Mouse (Mus musculus): Measurements from ENCODE around the gene Bag5. TPM values are rescaled to one million over a fixed set of nuclear protein-coding genes. Genes with fewer than 3 reads are reported as not detected.

The Bag5 gene
- polyA plus RNA-seq, 1 experiment from 2014 or later, result 72.9 TPM

DNA sequence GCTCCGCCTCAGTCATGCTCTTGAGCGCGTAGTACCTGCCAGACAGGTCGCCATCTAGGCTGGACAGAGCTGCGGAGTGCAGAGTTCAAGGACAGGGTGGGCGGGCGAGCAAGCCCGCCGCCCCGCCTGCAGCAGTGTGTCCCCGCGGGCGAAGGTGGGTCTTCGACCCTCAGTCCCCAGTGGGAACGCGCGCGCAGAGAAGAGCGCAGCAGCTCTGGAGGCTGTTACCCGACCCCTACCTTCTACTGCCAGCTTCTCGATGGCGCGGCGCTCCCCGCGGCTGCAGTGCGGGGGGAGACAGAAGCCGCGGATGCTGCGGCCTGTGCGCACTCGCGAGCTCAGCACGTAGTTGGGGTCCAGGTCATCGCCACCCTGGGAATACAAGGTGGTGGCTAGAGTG lies 42.1 kb downstream of the Bag5 start:
- peak overlapping the region; percentile 96 for H3K4me2 ChIP-seq (ENCODE audit: low read length)
- DNase-seq, result peak; percentile 65
- H3K9ac ChIP-seq (replicated peaks; ENCODE audit: low read length), result peak overlapping the region; percentile 95
- peak overlapping the region; percentile 88 for H3K4me3 ChIP-seq (replicated peaks; ENCODE audit: low read depth, low read length)
- H3K36me3 ChIP-seq (ENCODE audit: control insufficient read depth, insufficient read depth, low read length), result peaks cover 38% of the 10 kb centered on the region
- peak overlapping the region; percentile 94 for H3K27ac ChIP-seq (replicated peaks; ENCODE audit: low read depth, low read length)
- ATAC-seq (ENCODE audit: low FRiP score, low TSS enrichment), result 0 out of 2 replicates have a peak, but pooled peaks have one; percentile 1
- H3K9me3 ChIP-seq (ENCODE audit: control insufficient read depth, low read length), result no peaks in the 10 kb centered on the region
- under 1% methylated on average over 35 of the region's 35 CpGs for WGBS
- H3K4me1 ChIP-seq (ENCODE audit: control insufficient read depth, insufficient read depth, low read length), result peaks cover 23% of the 10 kb centered on the region
- no peaks in the 10 kb centered on the region; the same call in 1 of the 2 replicates for H3K27me3 ChIP-seq (ENCODE audit: control insufficient read depth, insufficient read depth, low read length)

DNA sequence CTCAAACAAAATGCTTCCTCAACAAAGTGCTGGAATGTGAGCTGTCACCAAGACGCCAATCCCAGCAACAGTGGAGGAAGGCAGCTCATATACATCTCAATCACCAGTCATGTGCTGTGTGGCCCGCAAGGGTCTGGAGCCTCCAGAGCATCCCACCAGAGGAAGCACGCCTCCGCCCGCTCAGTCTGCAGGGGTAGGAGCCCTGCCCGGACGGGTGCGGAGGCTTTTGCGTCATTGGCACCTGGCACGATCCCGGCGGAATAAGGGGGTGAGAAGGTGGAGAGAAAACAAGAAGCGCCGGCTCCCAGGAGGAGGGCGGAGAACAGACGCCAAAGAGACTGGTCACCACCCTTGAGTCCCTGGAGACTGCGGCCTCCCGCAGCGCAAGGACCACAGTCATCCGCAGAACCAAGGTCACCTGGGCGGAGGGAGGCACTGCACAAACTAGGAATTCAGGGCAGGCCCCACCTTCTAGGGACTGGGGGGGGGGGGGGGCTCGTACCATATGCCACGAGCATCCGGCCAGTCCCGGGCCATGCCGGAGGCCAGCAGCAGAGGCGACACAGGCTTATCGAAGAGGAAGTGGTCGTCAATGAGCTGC lies 42.6 kb downstream of the Bag5 start:
- Histone ChIP-seq H3K9ac (replicated peaks; ENCODE audit: low read length) (peak overlapping the region; percentile 95), H3K27ac (replicated peaks; ENCODE audit: low read depth, low read length) (peak overlapping the region; percentile 94), H3K4me1 (ENCODE audit: control insufficient read depth, insufficient read depth, low read length) (peaks cover 23% of the 10 kb centered on the region), H3K4me2 (ENCODE audit: low read length) (peak overlapping the region; percentile 96), H3K9me3 (ENCODE audit: control insufficient read depth, low read length) (no peaks in the 10 kb centered on the region), H3K27me3 (ENCODE audit: control insufficient read depth, insufficient read depth, low read length) (no peaks in the 10 kb centered on the region; the same call in 1 of the 2 replicates), H3K4me3 (replicated peaks; ENCODE audit: low read depth, low read length) (peak overlapping the region; percentile 88), H3K36me3 (ENCODE audit: control insufficient read depth, insufficient read depth, low read length) (peaks cover 43% of the 10 kb centered on the region)
- WGBS, result under 1% methylated on average over 28 of the region's 29 CpGs
- DNase-seq, result peak; percentile 47
- no peak for ATAC-seq (ENCODE audit: low FRiP score, low TSS enrichment)

DNA sequence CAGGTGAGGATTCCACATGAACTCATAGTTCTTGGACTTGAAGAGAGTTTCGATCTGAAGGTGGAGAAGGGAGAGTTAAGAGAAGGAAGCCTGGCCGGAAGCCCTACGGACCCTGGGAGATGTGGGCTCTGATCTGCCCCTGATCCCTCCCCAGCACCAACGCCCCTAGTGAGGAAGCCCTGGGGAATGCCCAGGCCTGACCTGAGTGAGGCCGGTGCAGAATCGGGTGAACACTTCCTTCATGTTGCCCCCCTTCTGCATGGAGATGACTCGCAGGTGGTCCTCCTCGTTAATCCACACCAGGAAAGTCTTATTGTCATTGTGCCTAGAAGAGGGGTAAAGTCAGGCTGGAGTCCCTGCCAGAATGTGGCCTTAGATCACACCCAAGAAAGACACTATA lies 43.1 kb downstream of the Bag5 start:
- peak overlapping the region; percentile 95 for H3K9ac ChIP-seq (replicated peaks; ENCODE audit: low read length)
- no peaks in the 10 kb centered on the region for H3K9me3 ChIP-seq (ENCODE audit: control insufficient read depth, low read length)
- WGBS, result 31% methylated on average over 8 of the region's 8 CpGs
- peak overlapping the region; percentile 88 for H3K4me3 ChIP-seq (replicated peaks; ENCODE audit: low read depth, low read length)
- H3K27me3 ChIP-seq (ENCODE audit: control insufficient read depth, insufficient read depth, low read length), result no peaks in the 10 kb centered on the region; the same call in 1 of the 2 replicates
- H3K36me3 ChIP-seq (ENCODE audit: control insufficient read depth, insufficient read depth, low read length), result peaks cover 44% of the 10 kb centered on the region
- H3K4me1 ChIP-seq (ENCODE audit: control insufficient read depth, insufficient read depth, low read length), result peaks cover 23% of the 10 kb centered on the region
- peak overlapping the region; percentile 94; the same call in 1 of the 2 replicates for H3K27ac ChIP-seq (replicated peaks; ENCODE audit: low read depth, low read length)
- peak overlapping the region; percentile 96 for H3K4me2 ChIP-seq (ENCODE audit: low read length)
- ATAC-seq (ENCODE audit: low FRiP score, low TSS enrichment) (no peak), DNase-seq (no peak)

DNA sequence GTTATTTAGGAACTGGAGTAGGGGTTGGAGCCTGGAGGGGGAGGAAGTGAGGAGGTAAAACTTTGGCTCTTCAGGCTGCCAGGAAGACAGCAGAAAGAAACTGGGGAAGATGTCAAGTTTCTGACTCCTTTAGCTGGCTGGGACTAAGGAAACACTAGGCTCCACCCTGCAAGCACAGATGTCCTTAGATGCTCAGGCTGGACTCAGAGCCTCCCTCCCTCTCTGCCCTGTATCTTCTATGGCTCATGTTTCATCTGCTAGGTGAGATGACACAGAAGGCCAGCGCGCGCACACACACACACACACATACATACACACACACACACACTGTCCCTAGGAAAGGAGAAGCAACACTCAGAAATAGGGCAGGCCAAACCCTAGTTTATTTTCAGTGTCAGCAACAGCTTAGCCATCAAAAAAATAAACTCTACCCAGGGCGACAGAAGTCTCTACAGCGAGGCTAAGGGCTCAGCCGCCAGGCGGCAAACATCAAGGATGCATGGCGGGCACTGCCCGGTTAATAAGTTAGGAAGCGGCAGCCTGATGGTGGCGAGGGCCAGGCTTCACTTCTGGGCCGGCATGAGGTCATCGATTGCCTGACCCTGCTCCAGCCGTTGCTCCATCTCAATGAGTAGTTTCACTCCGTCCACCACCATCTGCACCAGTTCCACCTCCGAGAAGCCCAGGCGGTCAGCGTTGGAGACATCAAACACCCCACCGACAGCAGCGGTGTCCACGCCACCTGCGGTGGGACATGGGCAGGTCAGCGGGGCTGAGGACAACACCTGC lies 43.9 kb downstream of the Bag5 start:
- H3K27ac ChIP-seq (replicated peaks; ENCODE audit: low read depth, low read length), result peak overlapping the region; percentile 74
- WGBS, result 42% methylated on average over 23 of the region's 23 CpGs
- peaks cover 48% of the 10 kb centered on the region for H3K36me3 ChIP-seq (ENCODE audit: control insufficient read depth, insufficient read depth, low read length)
- no peaks in the 10 kb centered on the region; the same call in 1 of the 2 replicates for H3K27me3 ChIP-seq (ENCODE audit: control insufficient read depth, insufficient read depth, low read length)
- no peaks in the 10 kb centered on the region for H3K9me3 ChIP-seq (ENCODE audit: control insufficient read depth, low read length)
- H3K4me3 ChIP-seq (replicated peaks; ENCODE audit: low read depth, low read length), result peak overlapping the region; percentile 88
- peak overlapping the region; percentile 96 for H3K4me2 ChIP-seq (ENCODE audit: low read length)
- peak overlapping the region; percentile 95; the same call in 1 of the 2 replicates for H3K9ac ChIP-seq (replicated peaks; ENCODE audit: low read length)
- no peak for ATAC-seq (ENCODE audit: low FRiP score, low TSS enrichment)
- peak; percentile 33 for DNase-seq
- peaks cover 23% of the 10 kb centered on the region for H3K4me1 ChIP-seq (ENCODE audit: control insufficient read depth, insufficient read depth, low read length)

DNA sequence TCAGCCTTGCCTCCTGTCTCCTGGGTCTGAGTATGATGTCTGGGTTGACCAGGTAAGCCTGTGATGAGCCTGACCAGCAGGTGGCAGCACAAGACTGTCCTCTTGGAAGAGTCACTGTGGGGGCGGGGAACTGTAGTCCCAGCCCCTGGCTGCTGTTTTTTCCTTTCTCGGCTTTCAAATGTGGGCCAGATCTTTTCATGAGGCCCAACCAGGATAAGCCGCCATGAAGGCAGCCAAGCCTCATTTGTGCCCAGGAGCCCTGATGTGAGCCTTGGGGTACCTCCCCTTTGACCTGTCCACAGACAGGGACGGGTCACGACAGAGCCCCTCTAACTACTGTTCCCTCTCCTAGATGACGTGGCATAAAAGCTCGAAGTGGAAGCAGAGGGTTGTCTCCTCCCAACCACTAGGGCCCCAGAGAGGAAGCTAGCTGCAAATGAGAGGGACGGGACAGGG lies 44.6 kb downstream of the Bag5 start:
- Histone ChIP-seq H3K9me3 (ENCODE audit: control insufficient read depth, low read length) (no peaks in the 10 kb centered on the region), H3K4me1 (ENCODE audit: control insufficient read depth, insufficient read depth, low read length) (peaks cover 26% of the 10 kb centered on the region), H3K27ac (replicated peaks; ENCODE audit: low read depth, low read length) (peak overlapping the region; percentile 74), H3K9ac (replicated peaks; ENCODE audit: low read length) (peak overlapping the region; percentile 95; the same call in 1 of the 2 replicates), H3K27me3 (ENCODE audit: control insufficient read depth, insufficient read depth, low read length) (no peaks in the 10 kb centered on the region; the same call in 1 of the 2 replicates), H3K4me2 (ENCODE audit: low read length) (peak overlapping the region; percentile 96), H3K36me3 (ENCODE audit: control insufficient read depth, insufficient read depth, low read length) (peaks cover 48% of the 10 kb centered on the region), H3K4me3 (replicated peaks; ENCODE audit: low read depth, low read length) (peak overlapping the region; percentile 88)
- ATAC-seq (ENCODE audit: low FRiP score, low TSS enrichment), result peak; percentile 57
- peak; percentile 98 for DNase-seq
- under 1% methylated on average over 8 of the region's 8 CpGs for WGBS

DNA sequence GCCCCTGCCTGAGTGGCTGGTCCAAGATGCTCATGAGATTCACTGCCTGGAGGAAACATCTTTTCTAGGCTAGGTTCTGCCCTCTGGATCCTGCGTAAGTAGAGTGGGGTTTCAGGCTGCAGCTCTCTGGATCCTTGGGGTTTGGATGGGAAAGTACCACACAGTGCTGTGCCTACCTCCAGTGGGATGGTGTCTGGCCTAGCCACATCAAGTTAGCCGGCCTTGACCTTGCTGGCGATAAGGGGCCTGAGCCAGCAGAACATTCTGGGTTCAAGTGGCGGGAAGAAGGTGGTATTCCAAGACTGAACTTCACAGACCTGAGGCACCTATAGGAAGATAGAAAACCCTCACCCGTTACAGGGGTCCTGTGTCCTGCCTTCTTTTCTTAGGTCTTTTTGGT lies 45.6 kb downstream of the Bag5 start:
- Histone ChIP-seq H3K4me3 (replicated peaks; ENCODE audit: low read depth, low read length) (no peak overlapping the region), H3K27me3 (ENCODE audit: control insufficient read depth, insufficient read depth, low read length) (no peaks in the 10 kb centered on the region), H3K9ac (replicated peaks; ENCODE audit: low read length) (no peak overlapping the region), H3K36me3 (ENCODE audit: control insufficient read depth, insufficient read depth, low read length) (peaks cover 48% of the 10 kb centered on the region), H3K4me2 (ENCODE audit: low read length) (no peak overlapping the region), H3K27ac (replicated peaks; ENCODE audit: low read depth, low read length) (0 out of 2 replicates have a peak overlapping the region, but pooled peaks have one; percentile 5), H3K9me3 (ENCODE audit: control insufficient read depth, low read length) (no peaks in the 10 kb centered on the region), H3K4me1 (ENCODE audit: control insufficient read depth, insufficient read depth, low read length) (peaks cover 20% of the 10 kb centered on the region)
- no peak for DNase-seq
- 91% methylated on average over 5 of the region's 5 CpGs for WGBS
- ATAC-seq (ENCODE audit: low FRiP score, low TSS enrichment), result no peak

DNA sequence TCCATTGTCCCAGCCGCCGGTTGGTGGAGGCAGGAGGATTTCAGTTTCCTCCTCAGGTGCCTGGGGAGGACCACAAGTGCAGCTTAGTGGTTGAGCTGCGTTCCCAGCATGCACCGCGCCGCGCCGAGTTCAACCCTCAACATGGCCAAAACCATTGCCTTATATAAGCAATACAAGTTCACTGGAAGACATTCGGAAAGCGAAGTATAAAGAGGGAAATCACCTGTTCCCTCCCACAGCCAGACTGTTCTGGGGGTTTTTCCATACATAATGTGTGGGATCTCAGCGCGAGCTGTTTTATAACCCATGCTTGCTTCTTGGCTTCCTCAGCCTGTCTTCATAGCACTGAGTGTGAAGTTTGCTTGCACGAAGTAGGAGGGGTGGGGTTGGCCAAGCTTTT lies 46.7 kb downstream of the Bag5 start:
- whole genome bisulfite sequencing, result 79% methylated on average over 13 of the region's 13 CpGs
- H3K4me1 ChIP-seq (ENCODE audit: control insufficient read depth, insufficient read depth, low read length), result peaks cover 19% of the 10 kb centered on the region
- ATAC-seq (ENCODE audit: low FRiP score, low TSS enrichment), result no peak

DNA sequence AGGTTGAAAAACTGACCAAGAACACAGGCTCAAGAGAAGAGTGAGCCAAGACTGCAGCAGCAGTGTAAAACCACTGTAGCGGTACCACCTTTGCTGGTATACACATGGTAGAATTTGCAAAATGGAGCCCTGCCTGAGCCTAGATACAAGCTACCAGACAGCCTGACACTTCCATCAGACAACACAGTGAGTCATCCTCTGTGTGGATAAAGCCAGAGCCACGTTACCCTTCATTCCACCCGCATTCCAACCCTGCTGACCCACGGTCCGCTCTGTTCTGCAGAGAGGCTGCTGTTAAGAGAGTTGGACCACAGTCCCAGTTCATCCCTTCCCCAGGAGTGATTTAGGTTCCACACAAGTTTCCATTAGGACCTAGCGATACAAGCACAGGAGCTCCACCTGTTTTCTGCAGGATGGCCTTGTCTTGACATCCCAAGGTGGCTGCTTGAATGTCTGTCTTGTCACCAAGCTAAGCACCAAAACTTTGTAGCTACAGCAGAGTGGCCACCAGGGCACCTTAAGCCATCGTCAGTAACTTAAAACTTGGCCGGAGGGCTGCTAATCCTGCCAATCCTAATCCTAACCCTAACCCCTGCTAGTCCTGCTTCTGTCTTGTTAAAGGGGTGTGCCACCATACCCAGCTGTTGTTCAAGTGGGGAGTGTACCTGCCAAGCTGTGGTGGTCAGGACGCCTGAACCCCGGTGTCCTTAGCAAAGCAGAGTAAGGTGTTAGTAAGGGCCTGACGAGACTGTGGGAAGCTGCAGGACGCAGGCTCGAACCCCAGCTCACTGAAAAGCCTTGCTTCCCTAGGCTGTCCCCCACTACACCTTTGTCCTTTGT lies 47.8 kb downstream of the Bag5 start:
- Histone ChIP-seq H3K9me3 (ENCODE audit: control insufficient read depth, low read length) (no peaks in the 10 kb centered on the region), H3K36me3 (ENCODE audit: control insufficient read depth, insufficient read depth, low read length) (peaks cover 43% of the 10 kb centered on the region), H3K27ac (replicated peaks; ENCODE audit: low read depth, low read length) (peak overlapping the region; percentile 32; the same call in 1 of the 2 replicates), H3K4me3 (replicated peaks; ENCODE audit: low read depth, low read length) (no peak overlapping the region), H3K4me2 (ENCODE audit: low read length) (no peak overlapping the region), H3K4me1 (ENCODE audit: control insufficient read depth, insufficient read depth, low read length) (peaks cover 16% of the 10 kb centered on the region), H3K9ac (replicated peaks; ENCODE audit: low read length) (no peak overlapping the region), H3K27me3 (ENCODE audit: control insufficient read depth, insufficient read depth, low read length) (no peaks in the 10 kb centered on the region)
- DNase-seq (no peak), ATAC-seq (ENCODE audit: low FRiP score, low TSS enrichment) (no peak)
- 82% methylated on average over 13 of the region's 13 CpGs for WGBS

More for the DNA sequence above, 46.7 kb downstream of the Bag5 start:
- Histone ChIP-seq H3K9ac (replicated peaks; ENCODE audit: low read length) (no peak overlapping the region), H3K27me3 (ENCODE audit: control insufficient read depth, insufficient read depth, low read length) (no peaks in the 10 kb centered on the region), H3K4me3 (replicated peaks; ENCODE audit: low read depth, low read length) (no peak overlapping the region), H3K36me3 (ENCODE audit: control insufficient read depth, insufficient read depth, low read length) (peaks cover 48% of the 10 kb centered on the region), H3K4me2 (ENCODE audit: low read length) (no peak overlapping the region), H3K27ac (replicated peaks; ENCODE audit: low read depth, low read length) (no peak overlapping the region), H3K9me3 (ENCODE audit: control insufficient read depth, low read length) (no peaks in the 10 kb centered on the region)
- DNase-seq, result no peak
